Mouse (Mus musculus): Measurements from ENCODE around the gene Olfr1118.

GRCm38 (mm10) chr2:87307281-87307680, at the start of gene Olfr1118:
- TF ChIP-seq POLR2A (IDR thresholded peaks at IDR 0.05; ENCODE audit: insufficient read length, low read depth): no peak
- TF ChIP-seq SRF (IDR thresholded peaks at IDR 0.05; ENCODE audit: control insufficient read depth, insufficient read length, low read depth): no peak
- no peak for TF ChIP-seq POLR2AphosphoS2 (IDR thresholded peaks at IDR 0.05; ENCODE audit: insufficient read length, low read depth)
